Mouse (Mus musculus) stomach, postnatal 0 days (tissue): Measurements from ENCODE around the gene Mctp1.
"Not testable (repeated sequence)": the region's sequence is repeated elsewhere in the genome, so short reads cannot be mapped to it uniquely, and the experiment has no call there.

Source experiments
- CTCF ChIP-seq: IDR thresholded peaks from 2 replicates; pipeline ENCODE4 v1.5.1; 2016; ENCODE audit warnings: antibody characterized with exemption, low read depth, mild to moderate bottlenecking, moderate library complexity
- EP300 ChIP-seq: optimal IDR thresholded peaks from 2 replicates; pipeline ENCODE3; 2016; ENCODE audit warnings: antibody characterized with exemption

- not testable (repeated sequence) for TF ChIP-seq CTCF, EP300
These were observed 586.7 kb downstream of the Mctp1 start for GRCm38 (mm10) chr13:76971046-76971445.
